Mouse (Mus musculus) heart, embryonic 15.5 days (tissue): ENCODE measurements around the gene Tbc1d20. TPM values are rescaled to one million over a fixed set of nuclear protein-coding genes. Genes with fewer than 3 reads are reported as not detected.
"Not testable (repeated sequence)": the region's sequence is repeated elsewhere in the genome, so short reads cannot be mapped to it uniquely, and the experiment has no call there.

Experiments used
- ATAC-seq: fragments of 200-750 bp; cut with Nextera tagmentation; replicated peaks from 2 replicates; pipeline ENCODE4 v1.8.0; 2017; ENCODE audit warnings: low read depth, moderate TSS enrichment; ENCODE audit not compliant: insufficient number of reproducible peaks, insufficient read depth, low FRiP score
- H3K27ac ChIP-seq: fragments of 300-500 bp; sonication (generic); 2 replicates; pipeline ENCODE4 v1.5.1; 2015; ENCODE audit warnings: mild to moderate bottlenecking, inconsistent platforms
- H3K27me3 ChIP-seq: fragments of 300-500 bp; sonication (generic); 2 replicates; pipeline ENCODE4 v1.6.1; 2015; ENCODE audit warnings: inconsistent platforms
- H3K36me3 ChIP-seq: fragments of 300-500 bp; sonication (generic); 2 replicates; pipeline ENCODE4 v1.6.1; 2015; ENCODE audit warnings: mild to moderate bottlenecking, inconsistent platforms
- H3K4me1 ChIP-seq: fragments of 300-500 bp; sonication (generic); replicated peaks from 2 replicates; pipeline ENCODE4 v1.6.1; 2015; ENCODE audit warnings: inconsistent platforms
- H3K4me2 ChIP-seq: fragments of 300-500 bp; sonication (generic); 2 replicates; pipeline ENCODE4 v1.6.1; 2015; ENCODE audit warnings: inconsistent platforms, mild to moderate bottlenecking, moderate library complexity
- H3K4me3 ChIP-seq: fragments of 300-500 bp; sonication (generic); 2 replicates; pipeline ENCODE4 v1.5.1; 2015; ENCODE audit warnings: mild to moderate bottlenecking, inconsistent platforms
- H3K9ac ChIP-seq: fragments of 300-500 bp; sonication (generic); 2 replicates; pipeline ENCODE4 v1.6.1; 2015; ENCODE audit warnings: mild to moderate bottlenecking, inconsistent platforms
- H3K9me3 ChIP-seq: fragments of 300-500 bp; sonication (generic); replicated peaks from 2 replicates; pipeline ENCODE4 v1.6.1; 2016; ENCODE audit warnings: inconsistent platforms
- WGBS: fragments of 180-500 bp; shearing (Covaris S2); methylation state at CpG from one replicate; pipeline ENCODE4 v1.1.7; 2015; ENCODE audit warnings: mixed read lengths; 5-methylcytosine and 5-hydroxymethylcytosine counted together
- polyA plus RNA-seq: library from polyadenylated mRNA; unstranded; fragments of >200 nt; fragmentation: Nextera tagmentation; extraction: Ambion mirVana; gene quantifications from 2 replicates; pipeline ENCODE4 v1.2.1, GENCODE M21; 2015

The Tbc1d20 gene
- polyA plus RNA-seq, result 28.8 and 35.4 TPM in 2 replicates

GRCm38 (mm10) chr2:152293727-152294475 is at the start of gene Tbc1d20:
Gene Tbc1d20 (plus strand): TSS chr2:152293828.
- H3K9me3 ChIP-seq, result no peaks in the 10 kb centered on the region
- H3K9ac ChIP-seq, result peak within 1 kb of the TSS; percentile 94
- H3K4me3 ChIP-seq, result peak within 1 kb of the TSS; percentile 88
- H3K27ac ChIP-seq, result peak within 1 kb of the TSS; percentile 94
- WGBS, result under 1% methylated on average over 68 of the region's 70 CpGs
- H3K27me3 ChIP-seq, result no peaks in the 10 kb centered on the region
- ATAC-seq, result peak; percentile 99
- peaks cover 31% of the 10 kb centered on the region for H3K4me1 ChIP-seq
- no peaks in the 10 kb centered on the region for H3K36me3 ChIP-seq
- peak within 1 kb of the TSS; percentile 74 for H3K4me2 ChIP-seq

GRCm38 (mm10) chr2:152247213-152247612 is 46.4 kb upstream of the Tbc1d20 start:
- no peaks in the 10 kb centered on the region for H3K27me3 ChIP-seq
- H3K9ac ChIP-seq, result no peak overlapping the region
- H3K27ac ChIP-seq, result no peak overlapping the region
- 76% methylated on average over 1 of the region's 1 CpGs for WGBS
- peaks cover 18% of the 10 kb centered on the region for H3K36me3 ChIP-seq
- H3K4me1 ChIP-seq, result peaks cover 8% of the 10 kb centered on the region; the same call in 1 of the 2 replicates
- H3K9me3 ChIP-seq, result no peaks in the 10 kb centered on the region
- no peak overlapping the region for H3K4me2 ChIP-seq
- no peak overlapping the region for H3K4me3 ChIP-seq
- no peak for ATAC-seq

- no peak overlapping the region for H3K4me3 ChIP-seq
- peaks cover 8% of the 10 kb centered on the region; the same call in 1 of the 2 replicates for H3K4me1 ChIP-seq
- H3K27me3 ChIP-seq, result no peaks in the 10 kb centered on the region
- H3K27ac ChIP-seq, result no peak overlapping the region
- WGBS, result 42% methylated on average over 4 of the region's 4 CpGs
- ATAC-seq, result no peak
- no peak overlapping the region for H3K4me2 ChIP-seq
- peaks cover 38% of the 10 kb centered on the region for H3K36me3 ChIP-seq
- no peaks in the 10 kb centered on the region for H3K9me3 ChIP-seq
- no peak overlapping the region for H3K9ac ChIP-seq
These were observed 43.1 kb upstream of the Tbc1d20 start for GRCm38 (mm10) chr2:152250511-152250910.

GRCm38 (mm10) chr2:152259739-152260138 is 33.9 kb upstream of the Tbc1d20 start:
- WGBS, result 85% methylated on average over 1 of the region's 1 CpGs
- Histone ChIP-seq H3K4me1 (no peaks in the 10 kb centered on the region), H3K27ac (no peak overlapping the region), H3K4me3 (no peak overlapping the region), H3K27me3 (no peaks in the 10 kb centered on the region), H3K4me2 (no peak overlapping the region), H3K9ac (no peak overlapping the region), H3K36me3 (peaks cover 64% of the 10 kb centered on the region), H3K9me3 (no peaks in the 10 kb centered on the region)
- ATAC-seq, result no peak

- WGBS, result 79% methylated on average over 2 of the region's 2 CpGs
- no peaks in the 10 kb centered on the region for H3K27me3 ChIP-seq
- H3K4me1 ChIP-seq, result no peaks in the 10 kb centered on the region
- no peak for ATAC-seq
- H3K4me2 ChIP-seq, result no peak overlapping the region
- peaks cover 74% of the 10 kb centered on the region for H3K36me3 ChIP-seq
- H3K9ac ChIP-seq, result no peak overlapping the region
- no peak overlapping the region for H3K27ac ChIP-seq
- H3K9me3 ChIP-seq, result no peaks in the 10 kb centered on the region
- H3K4me3 ChIP-seq, result no peak overlapping the region
These were observed 20.0 kb upstream of the Tbc1d20 start for GRCm38 (mm10) chr2:152273639-152274038.

- Histone ChIP-seq H3K4me3 (no peak overlapping the region), H3K36me3 (peaks cover 71% of the 10 kb centered on the region), H3K4me2 (no peak overlapping the region), H3K4me1 (no peaks in the 10 kb centered on the region), H3K9ac (no peak overlapping the region), H3K27ac (no peak overlapping the region), H3K27me3 (no peaks in the 10 kb centered on the region), H3K9me3 (no peaks in the 10 kb centered on the region)
- WGBS, result 81% methylated on average over 3 of the region's 3 CpGs
- ATAC-seq, result no peak
These were observed 12.2 kb upstream of the Tbc1d20 start for GRCm38 (mm10) chr2:152281407-152281806.

GRCm38 (mm10) chr2:152287560-152287959 is 6.1 kb upstream of the Tbc1d20 start:
- no peak for ATAC-seq
- no peak overlapping the region for H3K4me3 ChIP-seq
- H3K27me3 ChIP-seq, result no peaks in the 10 kb centered on the region
- peaks cover 36% of the 10 kb centered on the region for H3K36me3 ChIP-seq
- no peak overlapping the region for H3K27ac ChIP-seq
- no peaks in the 10 kb centered on the region for H3K9me3 ChIP-seq
- WGBS, result 88% methylated on average over 5 of the region's 5 CpGs
- H3K4me2 ChIP-seq, result no peak overlapping the region
- no peak overlapping the region for H3K9ac ChIP-seq
- no peaks in the 10 kb centered on the region for H3K4me1 ChIP-seq

GRCm38 (mm10) chr2:152288046-152288445 is 5.6 kb upstream of the Tbc1d20 start:
- Histone ChIP-seq H3K27ac (no peak overlapping the region), H3K9ac (no peak overlapping the region), H3K4me1 (peaks cover under 1% of the 10 kb centered on the region), H3K4me2 (no peak overlapping the region), H3K27me3 (no peaks in the 10 kb centered on the region), H3K9me3 (no peaks in the 10 kb centered on the region), H3K36me3 (peaks cover 31% of the 10 kb centered on the region), H3K4me3 (no peak overlapping the region)
- WGBS, result 61% methylated on average over 8 of the region's 8 CpGs
- ATAC-seq, result no peak

- ATAC-seq, H3K9me3 ChIP-seq, H3K4me1 ChIP-seq, H3K27ac ChIP-seq, H3K27me3 ChIP-seq, H3K4me2 ChIP-seq, H3K4me3 ChIP-seq, H3K9ac ChIP-seq: not testable (repeated sequence)
- 66% methylated on average over 2 of the region's 2 CpGs for WGBS
- H3K36me3 ChIP-seq, result peaks cover 15% of the 10 kb centered on the region
These were observed 4.0 kb upstream of the Tbc1d20 start for GRCm38 (mm10) chr2:152289623-152290022.

GRCm38 (mm10) chr2:152292475-152292874 is 1.2 kb upstream of the Tbc1d20 start:
- Histone ChIP-seq H3K9me3 (no peaks in the 10 kb centered on the region), H3K27ac (no peak overlapping the region), H3K27me3 (no peaks in the 10 kb centered on the region), H3K9ac (no peak overlapping the region), H3K36me3 (no peaks in the 10 kb centered on the region), H3K4me1 (peaks cover 20% of the 10 kb centered on the region), H3K4me3 (no peak overlapping the region), H3K4me2 (no peak overlapping the region)
- WGBS, result 54% methylated on average over 2 of the region's 2 CpGs
- no peak for ATAC-seq

GRCm38 (mm10) chr2:152293179-152293726 is 375 bp upstream of the Tbc1d20 start:
- H3K9ac ChIP-seq, result peak overlapping the region; percentile 94
- no peaks in the 10 kb centered on the region for H3K36me3 ChIP-seq
- WGBS, result under 1% methylated on average over 15 of the region's 15 CpGs
- peak; percentile 32 for ATAC-seq
- H3K4me2 ChIP-seq, result peak overlapping the region; percentile 74
- no peaks in the 10 kb centered on the region for H3K27me3 ChIP-seq
- no peak overlapping the region for H3K27ac ChIP-seq
- no peaks in the 10 kb centered on the region for H3K9me3 ChIP-seq
- H3K4me1 ChIP-seq, result peaks cover 26% of the 10 kb centered on the region
- peak overlapping the region; percentile 88 for H3K4me3 ChIP-seq

- 0 out of 2 replicates have a peak overlapping the region, but pooled peaks have one; percentile 94 for H3K27ac ChIP-seq
These were observed 913 bp downstream of the Tbc1d20 start for GRCm38 (mm10) chr2:152294541-152294940.

More at GRCm38 (mm10) chr2:152294541-152294940, 913 bp downstream of the Tbc1d20 start:
- H3K4me1 ChIP-seq, result peaks cover 31% of the 10 kb centered on the region
- no peaks in the 10 kb centered on the region for H3K36me3 ChIP-seq
- peak overlapping the region; percentile 94 for H3K9ac ChIP-seq
- no peak for ATAC-seq
- WGBS, result 28% methylated on average over 5 of the region's 5 CpGs
- H3K27me3 ChIP-seq, result no peaks in the 10 kb centered on the region
- H3K9me3 ChIP-seq, result no peaks in the 10 kb centered on the region
- H3K4me3 ChIP-seq, result peak overlapping the region; percentile 88
- peak overlapping the region; percentile 74 for H3K4me2 ChIP-seq
